Mouse (Mus musculus): Measurements from ENCODE around the gene Ano9. TPM values are rescaled to one million over a fixed set of nuclear protein-coding genes. Genes with fewer than 3 reads are reported as not detected.

The Ano9 gene
- total and polyA plus RNA-seq, 2 experiments = 0.13 TPM; not detected in 1

DNA sequence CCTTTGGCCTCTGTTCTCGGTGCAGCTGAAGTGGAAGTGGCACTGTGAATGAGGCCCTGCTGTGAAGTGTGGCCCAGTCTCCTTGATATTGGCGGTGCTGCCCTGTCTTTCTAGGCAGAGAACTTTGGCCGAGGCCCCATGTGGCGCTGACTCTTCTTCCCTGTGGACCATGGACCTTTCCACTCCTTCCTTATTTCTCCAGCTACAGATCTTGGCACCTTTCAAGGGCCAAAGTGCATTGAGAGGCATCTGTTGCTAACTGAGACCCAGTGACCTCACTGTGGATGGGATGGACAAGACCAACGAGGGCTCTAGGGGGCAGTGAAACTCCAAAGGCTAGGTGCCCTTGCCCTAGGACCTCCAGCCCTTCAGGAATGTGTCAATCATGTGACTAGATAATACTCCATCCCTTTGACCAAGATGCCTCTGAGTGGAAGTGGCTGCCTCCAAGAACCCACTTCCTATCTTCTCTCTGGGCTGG lies 3.5 kb upstream of the Ano9 start:
- peak; percentile 74 for DNase-seq (ENCODE audit: extremely low read depth, low read depth, low spot score)
- H3K79me2 ChIP-seq (ENCODE audit: control insufficient read depth, insufficient read depth, low read length) = no peaks in the 10 kb centered on the region
- H3K27ac ChIP-seq (replicated peaks; ENCODE audit: insufficient read depth, low read depth, low read length) = peak overlapping the region; percentile 35; the same call in 1 of the 2 replicates
- no peak overlapping the region for H3K9ac ChIP-seq (ENCODE audit: low read depth, low read length)
- no peak overlapping the region for H3K4me3 ChIP-seq (ENCODE audit: insufficient read depth, low read depth, low read length)
- WGBS = 24% methylated on average over 5 of the region's 5 CpGs
- H3K27me3 ChIP-seq (ENCODE audit: control insufficient read depth, insufficient read depth, low read length) = no peaks in the 10 kb centered on the region
- no peak for TF ChIP-seq CTCF (IDR thresholded peaks at IDR 0.05; ENCODE audit: low read depth, low read length)
- TF ChIP-seq POLR2A (IDR thresholded peaks at IDR 0.05; ENCODE audit: extremely low read depth, insufficient read depth, low read length) = no peak
- H3K4me1 ChIP-seq (ENCODE audit: control insufficient read depth, insufficient read depth, low read length) = peaks cover 11% of the 10 kb centered on the region; the same call in 1 of the 2 replicates
- no peaks in the 10 kb centered on the region for H3K36me3 ChIP-seq (ENCODE audit: control insufficient read depth, insufficient read depth, low read length)

- H3K27ac ChIP-seq (replicated peaks; ENCODE audit: insufficient read depth, low read depth, low read length) = peak overlapping the region; percentile 35; the same call in 1 of the 2 replicates
- TF ChIP-seq POLR2A (IDR thresholded peaks at IDR 0.05; ENCODE audit: extremely low read depth, insufficient read depth, low read length) (no peak), CTCF (IDR thresholded peaks at IDR 0.05; ENCODE audit: low read depth, low read length) (no peak)
Measured at GRCm38 (mm10) chr7:141120605-141121004, 3.0 kb upstream of the Ano9 start.

GRCm38 (mm10) chr7:141119487-141119886 lies 1.9 kb upstream of the Ano9 start:
- no peak for DNase-seq (ENCODE audit: extremely low read depth, low read depth, low spot score)
- no peaks in the 10 kb centered on the region for H3K79me2 ChIP-seq (ENCODE audit: control insufficient read depth, insufficient read depth, low read length)
- TF ChIP-seq POLR2A (IDR thresholded peaks at IDR 0.05; ENCODE audit: extremely low read depth, insufficient read depth, low read length) = no peak
- TF ChIP-seq CTCF (IDR thresholded peaks at IDR 0.05; ENCODE audit: low read depth, low read length) = no peak
- no peaks in the 10 kb centered on the region for H3K27me3 ChIP-seq (ENCODE audit: control insufficient read depth, insufficient read depth, low read length)
- WGBS = 97% methylated on average over 3 of the region's 3 CpGs
- H3K4me1 ChIP-seq (ENCODE audit: control insufficient read depth, insufficient read depth, low read length) = peaks cover 11% of the 10 kb centered on the region; the same call in 1 of the 2 replicates
- no peak overlapping the region for H3K27ac ChIP-seq (replicated peaks; ENCODE audit: insufficient read depth, low read depth, low read length)
- H3K36me3 ChIP-seq (ENCODE audit: control insufficient read depth, insufficient read depth, low read length) = no peaks in the 10 kb centered on the region
- no peak overlapping the region for H3K4me3 ChIP-seq (ENCODE audit: insufficient read depth, low read depth, low read length)
- no peak overlapping the region for H3K9ac ChIP-seq (ENCODE audit: low read depth, low read length)

More at GRCm38 (mm10) chr7:141120605-141121004, 3.0 kb upstream of the Ano9 start:
- H3K9ac ChIP-seq (ENCODE audit: low read depth, low read length) = no peak overlapping the region
- H3K79me2 ChIP-seq (ENCODE audit: control insufficient read depth, insufficient read depth, low read length) = no peaks in the 10 kb centered on the region
- H3K4me3 ChIP-seq (ENCODE audit: insufficient read depth, low read depth, low read length) = no peak overlapping the region
- H3K4me1 ChIP-seq (ENCODE audit: control insufficient read depth, insufficient read depth, low read length) = peaks cover 11% of the 10 kb centered on the region; the same call in 1 of the 2 replicates
- peak; percentile 75 for DNase-seq (ENCODE audit: extremely low read depth, low read depth, low spot score)
- 28% methylated on average over 3 of the region's 3 CpGs for WGBS
- no peaks in the 10 kb centered on the region for H3K36me3 ChIP-seq (ENCODE audit: control insufficient read depth, insufficient read depth, low read length)
- no peaks in the 10 kb centered on the region for H3K27me3 ChIP-seq (ENCODE audit: control insufficient read depth, insufficient read depth, low read length)

DNA sequence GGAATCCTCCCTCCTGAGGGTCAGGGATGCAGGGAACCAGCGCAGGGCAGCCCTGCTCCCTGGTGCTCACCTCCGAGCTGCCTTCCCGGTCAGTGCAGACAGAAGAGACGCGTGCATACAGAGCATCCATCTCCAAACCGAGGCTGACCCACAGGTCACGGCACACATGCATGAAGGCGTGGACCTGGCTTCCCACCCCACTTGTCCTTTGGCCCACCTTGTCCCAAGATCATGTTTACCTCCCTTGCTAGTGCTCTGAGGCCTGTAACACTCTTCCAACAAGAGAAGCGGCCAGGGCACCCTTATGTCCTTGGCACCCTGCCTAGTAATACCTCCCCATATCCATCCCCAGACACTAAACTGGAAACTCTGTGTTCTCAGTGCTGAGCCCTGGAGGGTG lies 1.7 kb downstream of the Ano9 start:
- H3K27me3 ChIP-seq (ENCODE audit: control insufficient read depth, insufficient read depth, low read length) = no peaks in the 10 kb centered on the region
- no peaks in the 10 kb centered on the region for H3K36me3 ChIP-seq (ENCODE audit: control insufficient read depth, insufficient read depth, low read length)
- WGBS = 66% methylated on average over 9 of the region's 9 CpGs
- no peak for TF ChIP-seq POLR2A (IDR thresholded peaks at IDR 0.05; ENCODE audit: extremely low read depth, insufficient read depth, low read length)
- no peak for TF ChIP-seq CTCF (IDR thresholded peaks at IDR 0.05; ENCODE audit: low read depth, low read length)
- no peak overlapping the region for H3K27ac ChIP-seq (replicated peaks; ENCODE audit: insufficient read depth, low read depth, low read length)
- H3K4me1 ChIP-seq (ENCODE audit: control insufficient read depth, insufficient read depth, low read length) = peaks cover 3% of the 10 kb centered on the region; the same call in 1 of the 2 replicates
- no peak for DNase-seq (ENCODE audit: extremely low read depth, low read depth, low spot score)
- no peak overlapping the region for H3K9ac ChIP-seq (ENCODE audit: low read depth, low read length)
- H3K79me2 ChIP-seq (ENCODE audit: control insufficient read depth, insufficient read depth, low read length) = no peaks in the 10 kb centered on the region
- H3K4me3 ChIP-seq (ENCODE audit: insufficient read depth, low read depth, low read length) = no peak overlapping the region

- Histone ChIP-seq H3K27ac (replicated peaks; ENCODE audit: insufficient read depth, low read depth, low read length) (no peak overlapping the region), H3K9ac (ENCODE audit: low read depth, low read length) (no peak overlapping the region)
- WGBS = 63% methylated on average over 3 of the region's 3 CpGs
Measured at GRCm38 (mm10) chr7:141103161-141103560, 14.4 kb downstream of the Ano9 start.

More at GRCm38 (mm10) chr7:141103161-141103560, 14.4 kb downstream of the Ano9 start:
- no peak for TF ChIP-seq CTCF (IDR thresholded peaks at IDR 0.05; ENCODE audit: low read depth, low read length)
- no peak for TF ChIP-seq POLR2A (IDR thresholded peaks at IDR 0.05; ENCODE audit: extremely low read depth, insufficient read depth, low read length)
- peaks cover 2% of the 10 kb centered on the region; the same call in 1 of the 2 replicates for H3K4me1 ChIP-seq (ENCODE audit: control insufficient read depth, insufficient read depth, low read length)
- no peak for DNase-seq (ENCODE audit: extremely low read depth, low read depth, low spot score)
- H3K79me2 ChIP-seq (ENCODE audit: control insufficient read depth, insufficient read depth, low read length) = no peaks in the 10 kb centered on the region
- no peaks in the 10 kb centered on the region for H3K27me3 ChIP-seq (ENCODE audit: control insufficient read depth, insufficient read depth, low read length)
- H3K36me3 ChIP-seq (ENCODE audit: control insufficient read depth, insufficient read depth, low read length) = no peaks in the 10 kb centered on the region
- no peak overlapping the region for H3K4me3 ChIP-seq (ENCODE audit: insufficient read depth, low read depth, low read length)

All from liver, adult 2 months (tissue).